Mouse (Mus musculus): Measurements from ENCODE around the gene Tcf15.

DNA sequence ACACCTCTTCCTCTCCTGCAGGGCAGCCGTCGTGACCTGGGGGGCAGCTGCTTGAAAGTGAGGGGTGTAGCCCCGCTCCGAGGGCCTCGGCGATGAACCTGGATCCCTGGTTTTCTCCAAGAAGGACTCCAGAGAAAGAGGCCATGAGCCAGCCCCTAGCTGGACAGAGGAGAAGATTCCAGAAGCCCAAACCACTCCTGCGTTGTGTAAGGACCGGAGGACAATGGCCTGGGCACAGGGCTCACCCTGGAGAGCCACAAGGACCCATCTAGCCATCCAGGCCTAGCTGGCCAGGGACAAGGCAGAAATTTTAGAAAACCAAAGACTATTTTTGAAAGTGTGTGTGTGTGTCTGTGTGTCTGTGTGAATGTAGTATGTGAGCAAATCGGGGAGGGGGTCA is 5.3 kb downstream of the Tcf15 start:
- TF ChIP-seq GATA1 (IDR thresholded peaks at IDR 0.05; ENCODE audit: borderline replicate concordance, low read length) (no peak), FLI1 (IDR thresholded peaks at IDR 0.05; ENCODE audit: low read length) (no peak)
